Mouse (Mus musculus): ENCODE data around the gene Olfr807.

Olfr807 gene

DNA sequence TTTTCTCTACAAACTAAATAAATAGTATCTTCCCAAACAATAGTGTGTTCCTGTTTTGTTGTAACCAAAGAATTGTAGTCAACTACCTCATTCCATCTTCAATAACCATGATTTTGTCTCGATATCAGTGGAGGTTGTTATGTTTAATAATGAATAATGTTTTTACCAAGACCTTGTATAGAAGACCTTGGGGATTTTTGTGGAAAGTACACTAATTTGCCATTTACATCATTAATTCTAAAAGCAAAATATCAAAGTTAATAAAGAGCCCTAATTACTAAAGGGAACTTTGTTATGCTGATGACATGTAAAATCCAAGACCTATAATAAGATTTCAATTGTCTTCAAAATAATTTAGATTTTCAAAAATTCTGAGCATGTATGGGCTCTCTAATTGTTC lies at the start of gene Olfr807:
Gene Olfr807 (minus strand): TSS at position 101 of the 400 bp plus-strand sequence.
- DNase-seq = no peak

GRCm38 (mm10) chr10:129804296-129804695 lies 46.7 kb upstream of the Olfr807 start, which contains the start of gene Olfr811:
Gene Olfr811 (minus strand): TSS chr10:129804396.
- DNase-seq = no peak

DNA sequence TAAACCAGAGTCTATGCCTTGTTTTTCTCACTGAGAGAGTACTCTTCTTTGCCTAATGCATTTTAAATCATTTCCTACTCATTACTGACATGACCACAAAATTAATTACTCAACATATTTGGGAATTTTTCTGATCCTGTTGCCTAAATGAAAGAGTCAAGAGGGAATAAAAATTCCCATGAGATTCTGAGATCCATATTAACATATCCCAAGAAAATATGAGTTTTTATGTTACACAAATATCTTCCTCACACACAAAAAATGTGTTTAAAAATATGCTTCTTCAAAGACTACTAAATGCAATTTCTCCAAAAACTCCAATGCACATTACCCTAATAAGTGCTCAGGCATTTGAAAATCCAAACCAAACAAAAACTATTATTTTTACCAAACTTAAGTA lies 37.2 kb upstream of the Olfr807 start, which contains the start of gene Olfr810:
Gene Olfr810 (minus strand): TSS at position 101 of the 400 bp plus-strand sequence.
- no peak for DNase-seq

DNA sequence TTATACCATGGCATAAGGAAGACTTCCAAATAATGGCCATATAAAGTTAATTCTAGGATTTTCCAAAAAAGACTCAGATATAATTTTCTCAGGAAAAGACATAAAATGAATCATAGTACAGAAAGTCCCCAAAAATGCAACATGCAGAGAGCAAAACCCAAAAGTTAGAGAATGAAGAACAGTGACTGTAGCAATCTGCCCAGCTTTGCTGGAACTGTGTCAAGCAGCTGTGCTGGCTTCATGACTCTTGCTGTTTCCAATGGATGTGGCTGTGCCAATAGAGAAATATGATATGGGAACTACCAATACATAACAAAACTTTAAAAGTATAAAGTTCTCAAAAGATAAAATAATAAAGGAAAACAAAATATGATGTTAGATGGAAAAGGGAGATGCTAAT lies 20.5 kb upstream of the Olfr807 start:
- DNase-seq = no peak

- no peak for DNase-seq
Observed at GRCm38 (mm10) chr10:129774338-129774737, 16.7 kb upstream of the Olfr807 start, which contains the start of gene Olfr809. Gene Olfr809 (plus strand): TSS chr10:129774638.

- no peak for DNase-seq
Observed at GRCm38 (mm10) chr10:129765182-129765581, 7.6 kb upstream of the Olfr807 start, which contains the start of gene Olfr808. Gene Olfr808 (plus strand): TSS chr10:129765482.

DNA sequence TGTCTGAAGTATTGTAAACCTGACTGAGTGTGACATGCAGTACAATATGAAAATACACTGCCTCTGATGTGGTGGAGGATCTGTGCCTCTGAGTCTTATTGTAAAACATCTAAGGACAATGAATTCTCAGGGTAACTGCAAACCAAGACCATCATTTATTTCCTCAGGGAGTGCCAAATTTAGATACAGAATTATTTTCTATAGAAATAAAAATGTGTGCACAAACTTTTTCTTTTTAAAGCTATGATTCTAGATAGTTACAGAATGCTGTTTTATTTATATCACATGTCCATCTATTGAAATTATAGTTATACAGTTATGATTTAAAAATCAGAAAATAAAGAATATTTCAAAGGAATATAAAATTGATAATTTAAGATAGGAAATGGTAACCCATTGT lies 15.8 kb downstream of the Olfr807 start, which contains the start of gene Olfr806:
Gene Olfr806 (minus strand): TSS at position 101 of the 400 bp plus-strand sequence.
- no peak for DNase-seq

- DNase-seq = no peak
Observed at GRCm38 (mm10) chr10:129729275-129729674, 28.3 kb downstream of the Olfr807 start, which contains the start of gene Olfr805. Gene Olfr805 (minus strand): TSS chr10:129729375.

Measured in lung, postnatal 36 days (tissue).